ENCODE assay signal across 13 mouse cellular contexts in genomic region chr8:92114311-92115275, GRCm38 (mm10).
DNase-seq lines count a peak whose midpoint lies in the region; ATAC-seq lines count a peak whose summit lies in the region.
"Had no signal": no experiment of that assay in that cellular context is flagged by ENCODE, and none has a peak within 500 bp of the region (broad histone marks: within the 10 kb centered on the region; RNA-seq: fewer than 3 reads in every experiment).

No protein-coding gene starts in this region.

- ATAC-seq in forebrain, embryonic 12.5 days (ENCODE audit: low FRiP score), result no peak
- peak; percentile 83 for ATAC-seq in limb, embryonic 13.5 days (ENCODE audit: low FRiP score, low read depth)
- no peak for ATAC-seq in stomach, embryonic 15.5 days (ENCODE audit: insufficient read depth, low FRiP score, low read depth)
- ATAC-seq: intestine, embryonic 16.5 days; lung, postnatal 0 days had no signal

- peak; percentile 39 for DNase-seq in retina, embryonic 14.5 days (ENCODE audit: low spot score)
- DNase-seq in retina, postnatal 1 day, result no peak
- DNase-seq in natural killer cell, adult 2 months (ENCODE audit: low spot score in 2 of 2), result no peak
- DNase-seq in thymus, postnatal 0 days (ENCODE audit: low spot score), result no peak
- DNase-seq in layer of hippocampus, postnatal 10 days (ENCODE audit: low spot score in 2 of 2), result no peak
- DNase-seq: cerebellum, adult 11 months; layer of hippocampus, postnatal 36 days had no signal

- H3K9ac ChIP-seq in forebrain, embryonic 12.5 days, result no peak overlapping the region
- H3K9ac ChIP-seq in limb, embryonic 13.5 days, result no peak overlapping the region
- H3K9ac ChIP-seq in stomach, embryonic 15.5 days, result no peak overlapping the region

- 14% methylated on average over 22 of the region's 22 CpGs for WGBS in forebrain, embryonic 12.5 days
- WGBS in limb, embryonic 13.5 days, result 4% methylated on average over 22 of the region's 22 CpGs
- 22% methylated on average over 22 of the region's 22 CpGs for WGBS in stomach, embryonic 15.5 days

- H3K4me1 ChIP-seq in forebrain, embryonic 12.5 days, result peaks cover 23% of the 10 kb centered on the region
- H3K4me1 ChIP-seq in limb, embryonic 13.5 days, result peaks cover 22% of the 10 kb centered on the region
- H3K4me1 ChIP-seq in stomach, embryonic 15.5 days, result peaks cover 3% of the 10 kb centered on the region; the same call in 1 of the 2 replicates

- peak overlapping the region; percentile 30 for H3K4me2 ChIP-seq in forebrain, embryonic 12.5 days
- H3K4me2 ChIP-seq in limb, embryonic 13.5 days (replicated peaks), result peak overlapping the region; percentile 52
- peak overlapping the region; percentile 4; the same call in 1 of the 2 replicates for H3K4me2 ChIP-seq in stomach, embryonic 15.5 days

- no peaks in the 10 kb centered on the region for H3K9me3 ChIP-seq in forebrain, embryonic 12.5 days
- H3K9me3 ChIP-seq in limb, embryonic 13.5 days, result no peaks in the 10 kb centered on the region; the same call in 1 of the 2 replicates
- H3K9me3 ChIP-seq in stomach, embryonic 15.5 days, result no peaks in the 10 kb centered on the region

- no peak overlapping the region for H3K27ac ChIP-seq in forebrain, embryonic 12.5 days
- H3K27ac ChIP-seq in limb, embryonic 13.5 days, result peak overlapping the region; percentile 15; the same call in 1 of the 2 replicates
- no peak overlapping the region for H3K27ac ChIP-seq in stomach, embryonic 15.5 days

- H3K27me3 ChIP-seq in forebrain, embryonic 12.5 days, result peaks cover 57% of the 10 kb centered on the region
- peaks cover 56% of the 10 kb centered on the region for H3K27me3 ChIP-seq in limb, embryonic 13.5 days
- H3K27me3 ChIP-seq in stomach, embryonic 15.5 days (replicated peaks), result 0 out of 2 replicates have a peak, but pooled peaks cover 2% of the 10 kb centered on the region

- H3K36me3 ChIP-seq in forebrain, embryonic 12.5 days (replicated peaks), result no peaks in the 10 kb centered on the region
- H3K36me3 ChIP-seq in limb, embryonic 13.5 days, result no peaks in the 10 kb centered on the region
- H3K36me3 ChIP-seq in stomach, embryonic 15.5 days, result no peaks in the 10 kb centered on the region

- no peak overlapping the region for H3K4me3 ChIP-seq in forebrain, embryonic 12.5 days (replicated peaks)
- H3K4me3 ChIP-seq in limb, embryonic 13.5 days, result peak overlapping the region; percentile 24
- H3K4me3 ChIP-seq in stomach, embryonic 15.5 days (replicated peaks), result no peak overlapping the region
- H3K4me3 ChIP-seq: erythroblast, embryonic 14.5 days had no signal
